In genomic region chr10:58359123-58359522, GRCm38 (mm10) we compare ENCODE assay signal across 9 mouse cellular contexts. TPM values are rescaled to one million over a fixed set of nuclear protein-coding genes. Genes with fewer than 3 reads are reported as not detected.
DNase-seq lines count a peak whose midpoint lies in the region; ATAC-seq and TF ChIP-seq lines count a peak whose summit lies in the region.
"Had no signal": no experiment of that assay in that cellular context is flagged by ENCODE, and none has a peak within 500 bp of the region (broad histone marks: within the 10 kb centered on the region; RNA-seq: fewer than 3 reads in every experiment).

No protein-coding gene starts in this region.

- no peak overlapping the region for H3K27ac ChIP-seq in embryonic facial prominence, embryonic 11.5 days (replicated peaks; ENCODE audit: low read depth, low read length)
- no peak overlapping the region for H3K27ac ChIP-seq in embryonic facial prominence, embryonic 10.5 days (replicated peaks)
- no peak overlapping the region for H3K27ac ChIP-seq in lung, embryonic 14.5 days (ENCODE audit: low read depth)
- H3K27ac ChIP-seq in midbrain, embryonic 16.5 days (ENCODE audit: low read length): no peak overlapping the region
- H3K27ac ChIP-seq: heart, embryonic 15.5 days had no signal

- WGBS in embryonic facial prominence, embryonic 11.5 days: 79% methylated on average over 2 of the region's 2 CpGs
- 76% methylated on average over 2 of the region's 2 CpGs for WGBS in embryonic facial prominence, embryonic 10.5 days
- WGBS in lung, embryonic 14.5 days: 77% methylated on average over 2 of the region's 2 CpGs
- WGBS in lung, adult 2 months: 71% methylated on average over 2 of the region's 2 CpGs
- 80% methylated on average over 2 of the region's 2 CpGs for WGBS in midbrain, embryonic 16.5 days

- H3K4me3 ChIP-seq in embryonic facial prominence, embryonic 11.5 days (ENCODE audit: low read depth, low read length): no peak overlapping the region
- no peak overlapping the region for H3K4me3 ChIP-seq in embryonic facial prominence, embryonic 10.5 days
- H3K4me3 ChIP-seq in lung, embryonic 14.5 days (ENCODE audit: low read depth, low read length): no peak overlapping the region
- H3K4me3 ChIP-seq in lung, adult 2 months (replicated peaks; ENCODE audit: extremely low read depth, low read depth, low read length): no peak overlapping the region
- H3K4me3 ChIP-seq in midbrain, embryonic 16.5 days (ENCODE audit: low read depth, low read length): no peak overlapping the region
- H3K4me3 ChIP-seq: heart, embryonic 15.5 days had no signal

- no peaks in the 10 kb centered on the region for H3K4me1 ChIP-seq in embryonic facial prominence, embryonic 11.5 days (ENCODE audit: control insufficient read depth, insufficient read depth, low read length)
- no peaks in the 10 kb centered on the region for H3K4me1 ChIP-seq in embryonic facial prominence, embryonic 10.5 days
- no peaks in the 10 kb centered on the region for H3K4me1 ChIP-seq in lung, embryonic 14.5 days (ENCODE audit: insufficient read depth)
- peaks cover 13% of the 10 kb centered on the region for H3K4me1 ChIP-seq in lung, adult 2 months (ENCODE audit: control insufficient read depth, insufficient read depth, low read length)
- peaks cover 6% of the 10 kb centered on the region; the same call in 1 of the 2 replicates for H3K4me1 ChIP-seq in midbrain, embryonic 16.5 days (ENCODE audit: control insufficient read depth, insufficient read depth, low read length)

- peak; percentile 67 for TF ChIP-seq CTCF in lung, embryonic 14.5 days (IDR thresholded peaks at IDR 0.05; ENCODE audit: low read depth)
- TF ChIP-seq CTCF in lung, adult 2 months (IDR thresholded peaks at IDR 0.05; ENCODE audit: insufficient read depth, low read length): no peak

- no peak for TF ChIP-seq POLR2A in lung, adult 2 months (IDR thresholded peaks at IDR 0.05; ENCODE audit: borderline replicate concordance, extremely low read depth, low read depth, low read length)

- no peaks in the 10 kb centered on the region for H3K9me3 ChIP-seq in embryonic facial prominence, embryonic 11.5 days (replicated peaks; ENCODE audit: control insufficient read depth, low read length)
- no peaks in the 10 kb centered on the region for H3K9me3 ChIP-seq in embryonic facial prominence, embryonic 10.5 days
- H3K9me3 ChIP-seq in lung, embryonic 14.5 days (ENCODE audit: low read depth, low read length): no peaks in the 10 kb centered on the region
- H3K9me3 ChIP-seq in midbrain, embryonic 16.5 days (replicated peaks; ENCODE audit: control insufficient read depth, low read length, poor library complexity, severe bottlenecking): no peaks in the 10 kb centered on the region
- H3K9me3 ChIP-seq: heart, embryonic 15.5 days had no signal

- no peak overlapping the region for H3K4me2 ChIP-seq in embryonic facial prominence, embryonic 11.5 days (ENCODE audit: low read depth, low read length)
- H3K4me2 ChIP-seq in lung, embryonic 14.5 days: no peak overlapping the region
- H3K4me2 ChIP-seq in midbrain, embryonic 16.5 days (ENCODE audit: low read length): no peak overlapping the region
- H3K4me2 ChIP-seq: heart, embryonic 15.5 days had no signal

- ATAC-seq in embryonic facial prominence, embryonic 11.5 days (replicated peaks; ENCODE audit: insufficient number of reproducible peaks, low FRiP score, low TSS enrichment, low read depth): no peak
- ATAC-seq in lung, embryonic 14.5 days (ENCODE audit: insufficient read depth): no peak
- no peak for ATAC-seq in midbrain, embryonic 16.5 days

- H3K9ac ChIP-seq in embryonic facial prominence, embryonic 11.5 days (replicated peaks; ENCODE audit: low read length): no peak overlapping the region
- H3K9ac ChIP-seq in lung, embryonic 14.5 days: no peak overlapping the region
- H3K9ac ChIP-seq in midbrain, embryonic 16.5 days (ENCODE audit: low read depth, low read length): no peak overlapping the region
- H3K9ac ChIP-seq: heart, embryonic 15.5 days had no signal

- no peaks in the 10 kb centered on the region for H3K36me3 ChIP-seq in embryonic facial prominence, embryonic 11.5 days (replicated peaks; ENCODE audit: control insufficient read depth, insufficient read depth, low read depth, low read length)
- no peaks in the 10 kb centered on the region for H3K36me3 ChIP-seq in embryonic facial prominence, embryonic 10.5 days (replicated peaks)
- peaks cover 21% of the 10 kb centered on the region; the same call in 1 of the 2 replicates for H3K36me3 ChIP-seq in lung, embryonic 14.5 days (ENCODE audit: insufficient read depth)
- H3K36me3 ChIP-seq in midbrain, embryonic 16.5 days (ENCODE audit: control insufficient read depth, insufficient read depth, low read length): no peaks in the 10 kb centered on the region
- H3K36me3 ChIP-seq: heart, embryonic 15.5 days had no signal

- H3K27me3 ChIP-seq in embryonic facial prominence, embryonic 11.5 days (ENCODE audit: control insufficient read depth, insufficient read depth, low read length): no peaks in the 10 kb centered on the region
- no peaks in the 10 kb centered on the region for H3K27me3 ChIP-seq in embryonic facial prominence, embryonic 10.5 days (replicated peaks; ENCODE audit: low read depth, poor library complexity, severe bottlenecking)
- H3K27me3 ChIP-seq in lung, embryonic 14.5 days (ENCODE audit: insufficient read depth, low read length): no peaks in the 10 kb centered on the region
- no peaks in the 10 kb centered on the region for H3K27me3 ChIP-seq in midbrain, embryonic 16.5 days (ENCODE audit: control insufficient read depth, insufficient read depth, low read depth, low read length)
- H3K27me3 ChIP-seq: heart, embryonic 15.5 days had no signal

- DNase-seq in embryonic facial prominence, embryonic 11.5 days (ENCODE audit: low spot score): peak; percentile 53
- no peak for DNase-seq in embryonic facial prominence, embryonic 10.5 days (ENCODE audit: low spot score)
- peak; percentile 75 for DNase-seq in lung, embryonic 14.5 days
- no peak for DNase-seq in lung, adult 2 months
- peak; percentile 62 for DNase-seq in adipocyte (ENCODE audit: low spot score)
- peak; percentile 23 to 38 for DNase-seq in kidney, postnatal 4 days
- peak; percentile 54 for DNase-seq in thymus, postnatal 4 days

RNA-seq across cellular contexts. Expression of gene Lims1, which starts 35.9 kb away (rescaled TPM):
- 89.2 and 103 TPM in 2 replicates for polyA plus RNA-seq in embryonic facial prominence, embryonic 11.5 days (2014; fragmentation: Nextera tagmentation; extraction: Ambion mirVana)
- 107 and 108 TPM in 2 replicates for polyA plus RNA-seq in embryonic facial prominence, embryonic 10.5 days (2016; fragmentation: Nextera tagmentation; extraction: Ambion mirVana)
- 200 and 208 TPM in 2 replicates for polyA plus RNA-seq in lung, embryonic 14.5 days (2014; fragmentation: Nextera tagmentation; extraction: Ambion mirVana)
- polyA plus RNA-seq in lung, adult 2 months (2012; rRNA removed): 25.2 and 44.0 TPM in 2 replicates
- polyA plus RNA-seq in midbrain, embryonic 16.5 days (2015; fragmentation: Nextera tagmentation; extraction: Ambion mirVana): 47.1 and 54.0 TPM in 2 replicates

Comparison
In these comparisons a context has a peak if more than half of its experiments do, and no peak if none do; other contexts are left out.
1. DNase-seq: peak in embryonic facial prominence, embryonic 11.5 days (single experiment), lung, embryonic 14.5 days (single experiment), adipocyte (single experiment), kidney, postnatal 4 days (2 of 2) and thymus, postnatal 4 days (single experiment); none in embryonic facial prominence, embryonic 10.5 days (single experiment) and lung, adult 2 months (single experiment).